Mouse (Mus musculus) midbrain, embryonic 11.5 days (tissue): ENCODE measurements around the gene Pgs1. TPM values are rescaled to one million over a fixed set of nuclear protein-coding genes. Genes with fewer than 3 reads are reported as not detected.

Experiments
- ATAC-seq: fragments of 200-750 bp; cut with Nextera tagmentation; 2 replicates; pipeline ENCODE4 v1.8.0; 2017; ENCODE audit warnings: moderate TSS enrichment, moderate library complexity; ENCODE audit not compliant: low FRiP score
- DNase-seq: peaks from one replicate; pipeline ENCODE4 v3.0.0; 2015; ENCODE audit warnings: low spot score; ENCODE audit errors: missing footprints
- H3K27ac ChIP-seq: fragments of 300-500 bp; sonication (generic); 2 replicates; pipeline ENCODE4 v1.5.1; 2014; ENCODE audit warnings: low read depth, low read length
- H3K27me3 ChIP-seq: fragments of 300-500 bp; sonication (generic); 2 replicates; pipeline ENCODE4 v1.6.1; 2014; ENCODE audit warnings: mild to moderate bottlenecking, low read length, moderate library complexity, mixed read lengths; ENCODE audit not compliant: control insufficient read depth, insufficient read depth
- H3K36me3 ChIP-seq: fragments of 300-500 bp; sonication (generic); 2 replicates; pipeline ENCODE4 v1.6.1; 2014; ENCODE audit warnings: mild to moderate bottlenecking, low read length, moderate library complexity, mixed read lengths; ENCODE audit not compliant: control insufficient read depth, insufficient read depth
- H3K4me1 ChIP-seq: fragments of 300-500 bp; sonication (generic); 2 replicates; pipeline ENCODE4 v1.6.1; 2014; ENCODE audit warnings: low read length; ENCODE audit not compliant: control insufficient read depth, insufficient read depth
- H3K4me2 ChIP-seq: fragments of 300-500 bp; sonication (generic); 2 replicates; pipeline ENCODE4 v1.6.1; 2014; ENCODE audit warnings: mild to moderate bottlenecking, moderate library complexity
- H3K4me3 ChIP-seq: fragments of 300-500 bp; sonication (generic); 2 replicates; pipeline ENCODE4 v1.5.1; 2014; ENCODE audit warnings: low read depth, low read length
- H3K9ac ChIP-seq: fragments of 300-500 bp; sonication (generic); 2 replicates; pipeline ENCODE4 v1.6.1; 2014; ENCODE audit warnings: low read length
- H3K9me3 ChIP-seq: fragments of 300-500 bp; sonication (generic); 2 replicates; pipeline ENCODE4 v1.6.1; 2016; ENCODE audit warnings: low read length; ENCODE audit not compliant: control insufficient read depth
- WGBS: fragments of 180-500 bp; shearing (Covaris S2); extraction: QIAGEN DNeasy Blood & Tissue Kit; methylation state at CpG from one replicate; pipeline ENCODE4 v1.1.7; 2014; 5-methylcytosine and 5-hydroxymethylcytosine counted together
- polyA plus RNA-seq: library from polyadenylated mRNA; unstranded; fragments of >200 nt; fragmentation: Nextera tagmentation; extraction: Ambion mirVana; gene quantifications from 2 replicates; pipeline ENCODE4 v1.2.1, GENCODE M21; 2014

Pgs1 gene
- polyA plus RNA-seq, 1 experiment from 2014 or later, result 42.7 TPM

DNA sequence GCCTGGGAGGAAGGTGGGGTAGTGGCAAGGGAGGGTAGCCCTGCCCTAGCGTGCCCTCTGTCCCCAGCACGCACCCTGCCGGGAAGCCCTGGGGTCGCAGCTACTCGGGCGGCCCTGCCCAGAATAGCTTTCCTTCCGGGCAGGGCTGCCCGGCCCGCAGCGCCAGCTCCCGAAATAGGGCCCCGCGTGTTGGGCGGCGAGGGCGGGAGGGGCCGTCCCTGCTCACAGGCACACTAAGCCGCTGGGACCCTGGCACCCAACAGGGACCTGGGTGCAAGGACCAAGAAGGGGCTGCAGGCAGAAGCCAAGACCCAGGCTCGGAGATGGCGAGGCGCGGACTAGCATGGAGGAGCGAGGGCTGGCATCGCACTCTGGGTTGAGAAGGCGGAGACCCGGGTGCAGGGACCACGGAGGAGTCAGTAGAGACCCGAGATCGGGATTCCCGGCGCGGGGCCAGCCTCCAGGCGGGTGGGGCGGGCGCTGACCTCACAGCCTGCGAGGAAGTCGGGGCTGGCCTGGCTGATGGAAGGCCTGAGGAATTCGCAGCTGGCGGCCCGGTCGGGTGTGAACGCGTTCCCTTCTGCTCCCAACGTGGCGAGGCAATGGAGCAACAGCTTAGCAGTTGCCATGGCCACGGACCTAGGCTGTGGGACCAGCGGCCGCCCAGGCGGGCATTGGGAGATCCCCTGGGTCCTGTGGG is 36.5 kb upstream of the Pgs1 start:
- Histone ChIP-seq H3K9ac (peak overlapping the region; percentile 64), H3K4me3 (peak overlapping the region; percentile 19), H3K4me1 (peaks cover 6% of the 10 kb centered on the region), H3K9me3 (no peaks in the 10 kb centered on the region), H3K27me3 (no peaks in the 10 kb centered on the region), H3K27ac (peak overlapping the region; percentile 47), H3K36me3 (no peaks in the 10 kb centered on the region), H3K4me2 (peak overlapping the region; percentile 55)
- ATAC-seq, result peak; percentile 91
- WGBS, result under 1% methylated on average over 49 of the region's 49 CpGs
- peak; percentile 94 for DNase-seq

DNA sequence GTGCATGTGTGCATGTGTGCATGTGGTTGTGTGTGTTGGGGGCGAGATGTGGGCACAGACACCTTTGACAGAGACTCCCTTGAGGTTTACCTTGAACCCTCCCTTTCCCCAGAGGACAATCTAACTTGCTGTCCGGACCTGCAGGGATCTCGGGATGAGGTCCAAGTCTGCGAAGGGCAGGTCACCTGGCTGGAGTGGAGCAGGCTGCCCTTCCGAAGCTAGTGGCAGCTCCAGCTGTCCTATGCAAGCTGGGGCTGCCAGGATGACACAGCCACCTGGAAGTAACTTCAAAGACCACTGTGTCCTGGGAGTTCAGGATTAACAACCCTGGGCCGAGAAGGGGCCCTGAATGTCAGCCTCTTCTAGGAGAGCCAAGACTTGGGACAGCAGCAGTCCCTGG is 34.7 kb upstream of the Pgs1 start:
- H3K9me3 ChIP-seq, result no peaks in the 10 kb centered on the region
- no peak overlapping the region for H3K4me2 ChIP-seq
- 73% methylated on average over 6 of the region's 6 CpGs for WGBS
- H3K4me3 ChIP-seq, result no peak overlapping the region
- ATAC-seq, result no peak
- no peak overlapping the region for H3K27ac ChIP-seq
- peaks cover 12% of the 10 kb centered on the region for H3K4me1 ChIP-seq
- H3K27me3 ChIP-seq, result no peaks in the 10 kb centered on the region
- no peak for DNase-seq
- H3K9ac ChIP-seq, result no peak overlapping the region
- H3K36me3 ChIP-seq, result no peaks in the 10 kb centered on the region

GRCm38 (mm10) chr11:117952174-117952933 is 33.7 kb upstream of the Pgs1 start:
- Histone ChIP-seq H3K27ac (no peak overlapping the region), H3K9me3 (no peaks in the 10 kb centered on the region)

DNA sequence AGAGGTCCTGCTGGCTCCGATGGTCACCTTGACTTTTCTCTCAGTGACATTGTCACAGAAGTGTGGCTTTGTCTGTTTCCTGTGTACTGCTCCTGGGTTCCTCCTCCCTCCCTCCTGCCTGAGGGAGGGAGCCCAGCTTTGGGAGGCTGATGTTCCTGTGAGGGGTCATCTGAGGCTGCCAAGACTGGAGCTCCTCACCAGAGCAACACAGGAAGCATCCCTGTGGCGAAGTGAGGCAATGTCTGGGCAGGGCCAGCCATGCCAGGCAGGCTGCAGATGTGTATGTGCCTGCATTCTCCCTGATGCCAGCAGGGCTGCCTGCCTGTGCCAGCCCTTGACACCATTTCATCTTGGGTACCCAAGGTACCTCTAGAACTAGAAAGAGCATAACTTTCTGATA is 32.0 kb upstream of the Pgs1 start:
- Histone ChIP-seq H3K27ac (no peak overlapping the region), H3K4me3 (no peak overlapping the region), H3K4me2 (no peak overlapping the region), H3K9me3 (no peaks in the 10 kb centered on the region), H3K9ac (no peak overlapping the region), H3K27me3 (no peaks in the 10 kb centered on the region), H3K36me3 (no peaks in the 10 kb centered on the region), H3K4me1 (peaks cover 12% of the 10 kb centered on the region)
- DNase-seq, result no peak
- 63% methylated on average over 2 of the region's 2 CpGs for WGBS
- ATAC-seq, result no peak

More at GRCm38 (mm10) chr11:117952174-117952933, 33.7 kb upstream of the Pgs1 start:
- Histone ChIP-seq H3K4me1 (peaks cover 12% of the 10 kb centered on the region), H3K9ac (no peak overlapping the region), H3K4me3 (no peak overlapping the region), H3K36me3 (no peaks in the 10 kb centered on the region), H3K27me3 (no peaks in the 10 kb centered on the region), H3K4me2 (no peak overlapping the region)
- ATAC-seq (no peak), DNase-seq (no peak)
- 71% methylated on average over 9 of the region's 9 CpGs for WGBS

GRCm38 (mm10) chr11:117954819-117955218 is 31.3 kb upstream of the Pgs1 start:
- Histone ChIP-seq H3K9ac (no peak overlapping the region), H3K4me2 (no peak overlapping the region), H3K4me3 (no peak overlapping the region), H3K27me3 (no peaks in the 10 kb centered on the region), H3K9me3 (no peaks in the 10 kb centered on the region), H3K4me1 (peaks cover 10% of the 10 kb centered on the region), H3K27ac (no peak overlapping the region), H3K36me3 (no peaks in the 10 kb centered on the region)
- WGBS, result 85% methylated on average over 9 of the region's 9 CpGs
- no peak for ATAC-seq
- no peak for DNase-seq

DNA sequence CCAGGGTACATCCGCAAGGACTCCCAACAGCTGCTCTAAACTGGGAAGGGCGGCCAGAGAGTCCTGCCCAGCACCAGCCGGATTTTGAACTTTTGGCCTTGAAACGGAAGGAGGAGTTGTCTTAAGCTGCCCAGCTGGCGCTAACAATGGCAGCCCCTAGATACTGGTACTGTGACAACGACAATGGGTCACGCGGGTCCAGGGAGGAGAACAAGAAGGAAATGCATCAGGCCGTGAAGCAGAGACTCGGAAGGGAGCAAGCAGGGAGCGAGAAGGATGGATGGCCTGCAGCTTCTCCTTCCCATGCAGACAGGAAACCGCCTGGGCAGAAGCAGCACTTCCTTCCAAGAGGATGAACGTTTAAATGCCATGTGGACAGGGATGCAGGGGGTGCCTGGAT is 30.5 kb upstream of the Pgs1 start:
- Histone ChIP-seq H3K27ac (no peak overlapping the region), H3K4me3 (no peak overlapping the region), H3K4me2 (no peak overlapping the region), H3K4me1 (peaks cover 6% of the 10 kb centered on the region; the same call in 1 of the 2 replicates), H3K36me3 (no peaks in the 10 kb centered on the region), H3K9me3 (no peaks in the 10 kb centered on the region), H3K27me3 (no peaks in the 10 kb centered on the region), H3K9ac (no peak overlapping the region)
- DNase-seq, result peak; percentile 82
- ATAC-seq, result no peak
- WGBS, result 45% methylated on average over 13 of the region's 13 CpGs

- peaks cover 21% of the 10 kb centered on the region for H3K4me1 ChIP-seq
- H3K4me3 ChIP-seq, result no peak overlapping the region
- H3K9me3 ChIP-seq, result no peaks in the 10 kb centered on the region
- no peaks in the 10 kb centered on the region for H3K36me3 ChIP-seq
- WGBS, result 86% methylated on average over 7 of the region's 7 CpGs
- ATAC-seq (no peak), DNase-seq (no peak)
- no peak overlapping the region for H3K4me2 ChIP-seq
- no peak overlapping the region for H3K27ac ChIP-seq
- no peak overlapping the region for H3K9ac ChIP-seq
- no peaks in the 10 kb centered on the region for H3K27me3 ChIP-seq
These were observed 27.9 kb upstream of the Pgs1 start for GRCm38 (mm10) chr11:117958197-117958596.

GRCm38 (mm10) chr11:117959166-117959565 is 26.9 kb upstream of the Pgs1 start:
- peaks cover 29% of the 10 kb centered on the region for H3K4me1 ChIP-seq
- H3K9me3 ChIP-seq, result no peaks in the 10 kb centered on the region
- no peak for ATAC-seq

GRCm38 (mm10) chr11:117959741-117960381 is 26.2 kb upstream of the Pgs1 start:
- Histone ChIP-seq H3K9me3 (no peaks in the 10 kb centered on the region), H3K9ac (no peak overlapping the region), H3K4me2 (no peak overlapping the region), H3K4me3 (no peak overlapping the region), H3K36me3 (no peaks in the 10 kb centered on the region), H3K27ac (no peak overlapping the region), H3K4me1 (peaks cover 35% of the 10 kb centered on the region), H3K27me3 (peaks cover 5% of the 10 kb centered on the region)
- DNase-seq, result no peak
- WGBS, result 56% methylated on average over 17 of the region's 17 CpGs
- no peak for ATAC-seq

More at GRCm38 (mm10) chr11:117959166-117959565, 26.9 kb upstream of the Pgs1 start:
- Histone ChIP-seq H3K27ac (no peak overlapping the region), H3K9ac (no peak overlapping the region), H3K27me3 (peaks cover 1% of the 10 kb centered on the region), H3K4me3 (no peak overlapping the region), H3K4me2 (no peak overlapping the region), H3K36me3 (no peaks in the 10 kb centered on the region)
- DNase-seq, result no peak
- WGBS, result 88% methylated on average over 4 of the region's 4 CpGs
